Mouse (Mus musculus) frontal cortex, adult 2 months (tissue): ENCODE results near the gene Anapc11. TPM values are rescaled to one million over a fixed set of nuclear protein-coding genes. Genes with fewer than 3 reads are reported as not detected.
"Not testable (repeated sequence)": the region's sequence is repeated elsewhere in the genome, so short reads cannot be mapped to it uniquely, and the experiment has no call there.

Experiments
- DNase-seq, 2 experiments: peaks; one replicate each; pipeline ENCODE4 v3.0.0; 2022; ENCODE audit warnings: low spot score in 1 of 2; ENCODE audit errors: extremely low spot score in 1 of 2
- polyA plus RNA-seq: library from polyadenylated mRNA; depleted of rRNA; stranded (reverse); fragments of >200 nt; gene quantifications from 2 replicates; pipeline ENCODE4 v1.2.3, GENCODE M21; 2012

The Anapc11 gene
- polyA plus RNA-seq, 1 experiment: 143 TPM

- DNase-seq: no peak
Observed at GRCm38 (mm10) chr11:120574278-120574600, 24.0 kb upstream of the Anapc11 start.

- DNase-seq: no peak
Observed at GRCm38 (mm10) chr11:120575046-120575445, 23.2 kb upstream of the Anapc11 start.

- DNase-seq: no peak
Observed at GRCm38 (mm10) chr11:120575940-120576339, 22.3 kb upstream of the Anapc11 start.

GRCm38 (mm10) chr11:120576365-120576981, 21.7 kb upstream of the Anapc11 start:
- DNase-seq: no peak

GRCm38 (mm10) chr11:120577211-120578023, 20.8 kb upstream of the Anapc11 start:
- DNase-seq: no peak

- no peak for DNase-seq
Observed at GRCm38 (mm10) chr11:120578024-120578693, 20.1 kb upstream of the Anapc11 start.

- no peak for DNase-seq
Observed at GRCm38 (mm10) chr11:120578694-120579243, 19.5 kb upstream of the Anapc11 start.

- DNase-seq: peak in 1 of 2 experiments; percentile 87
Observed at GRCm38 (mm10) chr11:120579316-120580107, 18.7 kb upstream of the Anapc11 start.

GRCm38 (mm10) chr11:120580190-120580589, 18.0 kb upstream of the Anapc11 start:
- no peak for DNase-seq

- DNase-seq: peak in 1 of 2 experiments; percentile 37
Observed at GRCm38 (mm10) chr11:120580871-120581331, 17.3 kb upstream of the Anapc11 start.

GRCm38 (mm10) chr11:120581490-120582267, 16.5 kb upstream of the Anapc11 start, which contains the start of gene Arhgdia:
Arhgdia (minus strand) TSS chr11:120581624.
- peak; percentile 78 to 92 for DNase-seq

- DNase-seq: peak in 1 of 2 experiments; percentile 39
Observed at GRCm38 (mm10) chr11:120582268-120582981, 15.8 kb upstream of the Anapc11 start.

- DNase-seq: not testable (repeated sequence)
Observed at GRCm38 (mm10) chr11:120582982-120583293, 15.3 kb upstream of the Anapc11 start.

- no peak for DNase-seq
Observed at GRCm38 (mm10) chr11:120583937-120584336, 14.3 kb upstream of the Anapc11 start.

GRCm38 (mm10) chr11:120588531-120588930, 9.7 kb upstream of the Anapc11 start:
- no peak for DNase-seq

GRCm38 (mm10) chr11:120597240-120598235, 683 bp upstream of the Anapc11 start:
- no peak for DNase-seq

GRCm38 (mm10) chr11:120598990-120599549, 849 bp downstream of the Anapc11 start:
- no peak for DNase-seq
